Mouse (Mus musculus): ENCODE measurements around the gene Clasp1. TPM values are rescaled to one million over a fixed set of nuclear protein-coding genes. Genes with fewer than 3 reads are reported as not detected.
A peak's percentile ranks its signal among the peaks of the same experiment; 100 is the strongest.

Clasp1 gene
- polyA plus RNA-seq, 1 experiment from 2014 or later, result 71.6 TPM

DNA sequence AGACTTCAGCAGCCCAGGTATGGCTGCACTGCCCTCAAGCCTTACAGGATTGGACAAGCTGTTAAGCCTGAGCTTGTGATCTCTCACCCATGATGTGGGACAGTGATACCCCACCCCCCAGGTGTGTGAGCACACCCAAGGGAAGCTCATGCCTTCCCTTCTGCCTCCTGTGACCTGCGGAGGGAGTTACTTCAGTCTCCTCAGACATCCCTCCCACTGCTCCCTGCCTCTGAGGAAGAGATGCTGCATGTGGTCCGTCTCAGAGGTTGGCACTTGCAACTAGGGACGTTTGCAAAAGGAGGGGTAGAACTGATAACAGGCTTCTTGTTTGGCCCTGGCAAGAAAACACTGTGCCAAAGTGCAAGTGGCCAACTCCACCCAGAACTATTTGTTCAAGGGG, 234.0 kb downstream of the Clasp1 start:
- Histone ChIP-seq H3K4me2 (ENCODE audit: low read length) (no peak overlapping the region), H3K9me3 (replicated peaks; ENCODE audit: control insufficient read depth, low read length) (no peaks in the 10 kb centered on the region), H3K9ac (ENCODE audit: low read length) (no peak overlapping the region), H3K27ac (ENCODE audit: low read depth, low read length) (no peak overlapping the region), H3K4me3 (ENCODE audit: low read depth, low read length) (no peak overlapping the region), H3K36me3 (ENCODE audit: control insufficient read depth, insufficient read depth, low read length) (no peaks in the 10 kb centered on the region), H3K4me1 (ENCODE audit: control insufficient read depth, insufficient read depth, low read length) (peaks cover 4% of the 10 kb centered on the region), H3K27me3 (replicated peaks; ENCODE audit: control insufficient read depth, insufficient read depth, low read length) (no peaks in the 10 kb centered on the region)
- no peak for DNase-seq (ENCODE audit: low spot score)
- WGBS, result 57% methylated on average over 3 of the region's 3 CpGs
- no peak for ATAC-seq

DNA sequence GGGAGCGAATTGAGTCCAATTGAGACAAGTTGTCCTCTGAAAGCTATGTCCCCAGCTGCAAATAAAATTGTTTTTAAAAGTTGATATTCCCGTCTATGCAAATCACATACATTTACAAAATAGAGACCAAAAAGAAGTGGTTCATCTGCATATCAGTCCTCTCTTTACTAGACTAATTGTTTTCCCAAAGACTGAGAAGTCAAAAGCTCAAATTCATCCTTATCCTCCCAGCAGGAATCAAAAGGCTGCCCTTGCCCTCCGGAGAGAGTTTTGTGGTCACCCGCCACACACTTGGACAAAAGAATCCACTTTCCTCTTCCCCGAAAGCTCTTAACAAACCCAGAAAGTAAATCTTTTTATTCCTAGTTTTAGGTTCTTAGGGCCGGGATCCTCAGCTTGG, 236.6 kb downstream of the Clasp1 start:
- Histone ChIP-seq H3K9me3 (replicated peaks; ENCODE audit: control insufficient read depth, low read length) (no peaks in the 10 kb centered on the region), H3K4me2 (ENCODE audit: low read length) (no peak overlapping the region), H3K4me1 (ENCODE audit: control insufficient read depth, insufficient read depth, low read length) (peaks cover 7% of the 10 kb centered on the region), H3K9ac (ENCODE audit: low read length) (no peak overlapping the region), H3K4me3 (ENCODE audit: low read depth, low read length) (no peak overlapping the region), H3K36me3 (ENCODE audit: control insufficient read depth, insufficient read depth, low read length) (no peaks in the 10 kb centered on the region), H3K27me3 (replicated peaks; ENCODE audit: control insufficient read depth, insufficient read depth, low read length) (peaks cover 2% of the 10 kb centered on the region; the same call in 1 of the 2 replicates), H3K27ac (ENCODE audit: low read depth, low read length) (no peak overlapping the region)
- 29% methylated on average over 6 of the region's 6 CpGs for WGBS
- DNase-seq (ENCODE audit: low spot score), result no peak
- no peak for ATAC-seq

DNA sequence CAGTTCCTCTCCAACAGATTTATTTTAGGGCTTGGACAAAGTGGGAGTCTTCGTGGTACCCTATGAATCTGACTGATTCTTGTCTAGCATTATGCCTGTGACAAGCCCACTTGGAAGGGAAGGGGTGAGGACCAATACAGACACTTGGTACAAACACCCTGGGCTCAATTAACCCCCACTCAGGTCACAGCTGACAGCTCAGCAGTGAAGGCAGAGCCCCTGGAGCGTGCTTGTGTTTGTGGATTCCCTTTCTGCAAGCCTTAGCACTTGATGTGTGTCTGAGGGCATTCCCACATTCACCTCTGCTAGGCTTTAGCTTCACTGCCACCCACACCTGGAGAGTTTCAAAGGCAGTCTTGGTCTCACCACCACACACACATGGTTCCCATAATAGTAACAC, 237.1 kb downstream of the Clasp1 start:
- WGBS, result 51% methylated on average over 2 of the region's 2 CpGs
- no peak overlapping the region for H3K4me3 ChIP-seq (ENCODE audit: low read depth, low read length)
- no peak for ATAC-seq
- no peak overlapping the region for H3K27ac ChIP-seq (ENCODE audit: low read depth, low read length)
- no peaks in the 10 kb centered on the region for H3K9me3 ChIP-seq (replicated peaks; ENCODE audit: control insufficient read depth, low read length)
- H3K4me1 ChIP-seq (ENCODE audit: control insufficient read depth, insufficient read depth, low read length), result peaks cover 7% of the 10 kb centered on the region
- DNase-seq (ENCODE audit: low spot score), result no peak
- H3K9ac ChIP-seq (ENCODE audit: low read length), result no peak overlapping the region
- no peak overlapping the region for H3K4me2 ChIP-seq (ENCODE audit: low read length)
- peaks cover 2% of the 10 kb centered on the region; the same call in 1 of the 2 replicates for H3K27me3 ChIP-seq (replicated peaks; ENCODE audit: control insufficient read depth, insufficient read depth, low read length)
- H3K36me3 ChIP-seq (ENCODE audit: control insufficient read depth, insufficient read depth, low read length), result no peaks in the 10 kb centered on the region

DNA sequence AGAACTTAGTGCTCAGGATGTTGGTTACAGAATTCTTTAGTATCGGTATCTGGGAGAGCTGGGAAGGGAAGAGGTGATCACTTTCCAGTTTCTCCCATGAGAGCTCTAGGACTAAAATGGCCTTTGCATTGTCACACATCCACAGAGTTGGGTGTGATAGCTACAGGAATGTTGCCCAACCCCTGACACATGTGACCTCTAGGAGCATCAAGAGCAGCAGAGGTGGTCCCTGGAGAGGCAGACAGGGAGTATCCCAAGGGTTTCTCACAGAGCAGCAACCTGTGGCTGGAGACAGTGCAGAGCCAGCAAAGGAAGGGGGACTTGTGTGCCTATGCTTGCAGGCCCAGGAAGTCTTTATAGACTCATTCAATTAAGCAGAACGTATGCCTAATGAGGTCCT, 237.6 kb downstream of the Clasp1 start:
- Histone ChIP-seq H3K9me3 (replicated peaks; ENCODE audit: control insufficient read depth, low read length) (no peaks in the 10 kb centered on the region), H3K27ac (ENCODE audit: low read depth, low read length) (no peak overlapping the region), H3K36me3 (ENCODE audit: control insufficient read depth, insufficient read depth, low read length) (no peaks in the 10 kb centered on the region), H3K4me3 (ENCODE audit: low read depth, low read length) (no peak overlapping the region), H3K4me1 (ENCODE audit: control insufficient read depth, insufficient read depth, low read length) (peaks cover 7% of the 10 kb centered on the region), H3K27me3 (replicated peaks; ENCODE audit: control insufficient read depth, insufficient read depth, low read length) (peaks cover 2% of the 10 kb centered on the region; the same call in 1 of the 2 replicates), H3K4me2 (ENCODE audit: low read length) (no peak overlapping the region), H3K9ac (ENCODE audit: low read length) (no peak overlapping the region)
- DNase-seq (ENCODE audit: low spot score) (no peak), ATAC-seq (no peak)
- 82% methylated on average over 2 of the region's 2 CpGs for WGBS

DNA sequence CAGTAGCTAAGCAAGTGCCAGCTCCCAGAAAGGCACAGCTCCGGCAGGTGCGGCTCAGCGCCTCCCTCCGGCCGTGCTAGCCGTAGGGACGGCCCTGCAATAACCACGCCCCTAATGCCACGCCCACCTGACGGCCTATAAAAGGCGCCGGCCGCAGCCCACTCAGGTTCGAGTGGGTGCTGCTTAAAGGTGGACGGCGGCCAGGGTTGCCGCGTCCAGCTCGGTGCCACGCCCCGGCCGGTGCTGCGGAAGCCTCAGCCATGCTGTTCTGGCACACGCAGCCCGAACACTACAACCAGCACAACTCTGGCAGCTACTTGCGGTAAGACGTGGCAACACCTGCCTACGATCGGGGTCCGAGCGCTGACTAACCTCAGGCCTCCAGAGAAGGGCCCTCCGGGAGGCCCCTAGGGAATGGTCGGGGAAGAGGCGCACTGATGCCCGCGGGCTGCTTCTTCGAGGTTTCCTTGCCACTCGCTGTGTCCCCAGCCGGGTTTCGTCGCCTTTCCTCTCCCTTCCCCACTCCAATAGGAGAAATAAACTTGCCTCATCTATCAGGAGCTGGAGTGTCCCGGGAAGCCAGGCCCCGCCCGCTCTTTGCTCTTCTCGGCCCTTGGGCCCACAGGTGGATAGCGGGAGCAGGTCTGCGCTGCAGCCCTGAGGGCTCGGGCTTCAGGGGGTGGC, 239.1 kb downstream of the Clasp1 start, which contains the start of gene Tfcp2l1:
Gene Tfcp2l1 (plus strand): TSS at position 165 of the 684 bp plus-strand sequence.
- Histone ChIP-seq H3K36me3 (ENCODE audit: control insufficient read depth, insufficient read depth, low read length) (no peaks in the 10 kb centered on the region), H3K27me3 (replicated peaks; ENCODE audit: control insufficient read depth, insufficient read depth, low read length) (peaks cover 2% of the 10 kb centered on the region; the same call in 1 of the 2 replicates), H3K4me1 (ENCODE audit: control insufficient read depth, insufficient read depth, low read length) (peaks cover 7% of the 10 kb centered on the region), H3K9ac (ENCODE audit: low read length) (peak within 1 kb of the TSS; percentile 55), H3K27ac (ENCODE audit: low read depth, low read length) (no peak within 1 kb of the TSS), H3K4me2 (ENCODE audit: low read length) (peak within 1 kb of the TSS; percentile 97), H3K4me3 (ENCODE audit: low read depth, low read length) (peak within 1 kb of the TSS; percentile 48), H3K9me3 (replicated peaks; ENCODE audit: control insufficient read depth, low read length) (no peaks in the 10 kb centered on the region)
- ATAC-seq (peak; percentile 88), DNase-seq (ENCODE audit: low spot score) (peak; percentile 67)
- 1% methylated on average over 48 of the region's 48 CpGs for WGBS

DNA sequence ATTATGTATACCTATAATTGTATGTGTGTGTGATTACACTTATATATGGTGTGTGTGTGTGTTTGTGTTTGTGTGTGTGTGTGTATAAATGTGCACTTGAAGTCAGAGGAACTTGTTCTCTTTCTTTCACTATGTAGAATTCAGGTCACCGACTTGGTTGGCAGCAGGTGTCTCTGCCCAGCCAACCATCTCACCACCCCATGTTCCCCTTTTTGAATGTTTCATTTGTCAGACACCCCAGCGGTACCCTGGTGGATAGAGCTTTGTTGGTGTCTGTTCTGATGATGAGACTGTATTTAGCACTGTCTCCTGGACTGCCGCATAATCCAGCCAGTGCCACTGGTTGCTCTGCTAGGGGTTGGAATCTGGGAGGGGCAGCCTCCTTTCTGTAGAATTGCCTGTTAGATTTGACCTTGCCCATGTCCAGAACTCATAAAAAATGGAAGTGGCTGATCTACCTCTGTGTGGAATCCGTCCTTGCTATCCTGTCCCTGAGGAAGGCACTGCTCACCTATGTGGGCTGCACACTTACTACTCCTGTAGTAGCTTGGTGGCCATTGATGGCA, 244.6 kb downstream of the Clasp1 start:
- H3K9ac ChIP-seq (ENCODE audit: low read length), result no peak overlapping the region
- ATAC-seq, result no peak

DNA sequence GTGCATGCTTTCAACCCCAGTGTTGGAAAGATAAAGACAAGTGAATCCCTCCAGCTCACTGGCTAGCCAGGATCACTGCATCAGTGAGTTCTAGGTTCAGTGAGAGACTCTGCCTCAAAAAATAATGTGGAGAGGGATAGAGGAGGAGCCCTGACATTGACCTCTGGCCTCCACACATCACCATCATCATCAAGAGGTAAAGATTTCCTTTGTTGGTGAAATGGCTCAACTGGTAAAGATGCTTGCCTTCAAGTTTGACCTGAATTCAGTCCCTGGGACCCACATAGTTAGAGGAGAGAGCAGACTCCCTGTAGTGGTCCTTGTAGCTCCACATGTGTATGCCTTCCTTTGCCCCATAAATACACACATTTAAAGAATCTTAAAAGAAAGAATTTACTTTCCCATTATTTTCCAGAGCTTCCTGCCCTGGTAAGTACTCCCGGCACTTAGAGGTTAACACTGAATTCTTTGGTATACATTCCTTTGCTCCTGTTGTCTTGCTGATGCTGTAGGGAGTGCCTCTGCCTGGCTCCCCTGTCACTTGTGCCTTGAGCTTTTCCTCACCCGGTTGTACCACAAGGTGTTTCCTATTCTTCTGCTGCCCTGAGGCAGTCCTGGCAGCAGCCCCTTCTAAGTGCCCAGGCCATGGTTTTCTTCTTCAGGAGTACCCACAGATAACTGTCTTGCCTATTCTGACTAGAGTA, 253.6 kb downstream of the Clasp1 start:
- ATAC-seq, result no peak
- Histone ChIP-seq H3K4me1 (ENCODE audit: control insufficient read depth, insufficient read depth, low read length) (no peaks in the 10 kb centered on the region), H3K9ac (ENCODE audit: low read length) (no peak overlapping the region), H3K4me3 (ENCODE audit: low read depth, low read length) (no peak overlapping the region), H3K27me3 (replicated peaks; ENCODE audit: control insufficient read depth, insufficient read depth, low read length) (no peaks in the 10 kb centered on the region), H3K36me3 (ENCODE audit: control insufficient read depth, insufficient read depth, low read length) (no peaks in the 10 kb centered on the region), H3K27ac (ENCODE audit: low read depth, low read length) (no peak overlapping the region), H3K4me2 (ENCODE audit: low read length) (no peak overlapping the region), H3K9me3 (replicated peaks; ENCODE audit: control insufficient read depth, low read length) (no peaks in the 10 kb centered on the region)
- 81% methylated on average over 2 of the region's 2 CpGs for WGBS
- DNase-seq (ENCODE audit: low spot score), result no peak

More for the DNA sequence above, 244.6 kb downstream of the Clasp1 start:
- 87% methylated on average over 4 of the region's 4 CpGs for WGBS
- no peak for DNase-seq (ENCODE audit: low spot score)
- H3K4me3 ChIP-seq (ENCODE audit: low read depth, low read length), result no peak overlapping the region
- H3K9me3 ChIP-seq (replicated peaks; ENCODE audit: control insufficient read depth, low read length), result no peaks in the 10 kb centered on the region
- no peak overlapping the region for H3K4me2 ChIP-seq (ENCODE audit: low read length)
- H3K36me3 ChIP-seq (ENCODE audit: control insufficient read depth, insufficient read depth, low read length), result no peaks in the 10 kb centered on the region
- H3K4me1 ChIP-seq (ENCODE audit: control insufficient read depth, insufficient read depth, low read length), result no peaks in the 10 kb centered on the region
- H3K27me3 ChIP-seq (replicated peaks; ENCODE audit: control insufficient read depth, insufficient read depth, low read length), result no peaks in the 10 kb centered on the region; the same call in 1 of the 2 replicates
- H3K27ac ChIP-seq (ENCODE audit: low read depth, low read length), result no peak overlapping the region

DNA sequence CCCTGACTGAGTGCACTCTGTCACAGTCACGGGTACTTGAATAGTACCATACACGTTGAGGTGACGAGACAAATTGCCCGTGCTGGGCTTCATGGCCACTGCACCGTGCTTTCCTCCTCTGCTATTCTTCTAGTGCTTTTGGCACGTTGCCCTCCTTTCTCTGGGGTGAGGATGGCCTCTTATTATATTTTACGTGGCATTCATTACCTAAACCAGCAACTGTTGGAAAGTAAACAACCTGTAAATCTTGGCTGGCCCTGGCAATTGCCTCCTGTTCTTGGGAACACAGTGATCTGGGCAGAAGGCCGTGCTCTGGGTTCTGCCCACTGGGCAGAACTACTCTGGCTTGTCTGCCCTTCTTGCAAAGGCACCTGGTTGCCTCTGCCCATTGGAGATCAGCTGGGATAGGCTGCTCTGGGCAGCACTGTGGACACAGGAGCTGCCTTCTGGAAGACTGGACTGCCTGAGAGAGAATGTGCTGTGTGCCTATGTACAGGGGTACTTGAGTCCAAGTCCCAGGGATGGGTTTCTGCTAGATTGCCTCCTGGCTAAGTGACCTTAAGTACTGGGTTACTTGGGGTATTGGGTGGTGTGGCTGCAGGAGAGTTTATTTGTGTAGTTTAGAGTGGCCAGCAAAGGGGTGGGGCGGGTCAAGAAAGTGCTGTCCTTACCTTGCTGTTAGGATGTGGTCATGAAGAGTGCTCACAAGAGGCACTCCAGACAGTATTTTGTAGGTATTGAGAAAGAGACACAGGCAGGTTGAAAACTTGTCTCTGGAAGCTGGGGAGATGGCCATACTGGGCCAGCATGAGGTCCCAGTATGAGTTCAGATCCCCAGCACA, 254.5 kb downstream of the Clasp1 start:
- no peak for DNase-seq (ENCODE audit: low spot score)
- H3K4me1 ChIP-seq (ENCODE audit: control insufficient read depth, insufficient read depth, low read length), result no peaks in the 10 kb centered on the region
- 52% methylated on average over 9 of the region's 9 CpGs for WGBS
- no peak overlapping the region for H3K27ac ChIP-seq (ENCODE audit: low read depth, low read length)
- no peak overlapping the region for H3K4me3 ChIP-seq (ENCODE audit: low read depth, low read length)
- H3K36me3 ChIP-seq (ENCODE audit: control insufficient read depth, insufficient read depth, low read length), result no peaks in the 10 kb centered on the region
- H3K9ac ChIP-seq (ENCODE audit: low read length), result no peak overlapping the region
- no peaks in the 10 kb centered on the region for H3K27me3 ChIP-seq (replicated peaks; ENCODE audit: control insufficient read depth, insufficient read depth, low read length)
- H3K9me3 ChIP-seq (replicated peaks; ENCODE audit: control insufficient read depth, low read length), result no peaks in the 10 kb centered on the region
- ATAC-seq, result no peak
- no peak overlapping the region for H3K4me2 ChIP-seq (ENCODE audit: low read length)
